6 mouse cellular contexts compared by ENCODE assay signal in the genomic region with DNA sequence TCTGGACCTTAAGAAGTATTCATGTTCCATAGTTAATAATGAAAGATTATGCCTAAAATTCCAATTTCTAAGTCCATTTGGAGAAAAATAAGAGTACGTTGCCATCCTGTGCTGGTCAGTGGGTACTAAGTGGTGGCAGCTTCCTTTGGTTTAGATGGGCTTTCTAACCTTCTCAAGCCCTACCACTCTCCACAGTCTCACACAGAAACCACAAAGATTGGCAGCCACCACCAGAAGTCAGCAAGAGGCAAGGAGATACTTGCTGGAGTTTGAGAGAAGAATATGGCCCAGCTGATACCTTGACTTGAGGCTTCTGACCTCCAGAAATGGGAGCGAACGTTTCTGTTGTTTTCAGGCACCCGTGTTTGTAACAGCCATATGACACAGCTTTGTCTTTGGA.
"Had no signal": no experiment of that assay in that cellular context is flagged by ENCODE, and none has a peak within 500 bp of the region (broad histone marks: within the 10 kb centered on the region; RNA-seq: fewer than 3 reads in every experiment).

No protein-coding gene starts in this region.

- H3K9me3 ChIP-seq: limb, embryonic 15.5 days; lung, embryonic 15.5 days; midbrain, embryonic 13.5 days had no signal

- H3K4me3 ChIP-seq: limb, embryonic 15.5 days; lung, embryonic 15.5 days; midbrain, embryonic 13.5 days had no signal

- H3K27me3 ChIP-seq: limb, embryonic 15.5 days; lung, embryonic 15.5 days; midbrain, embryonic 13.5 days had no signal

- H3K36me3 ChIP-seq: limb, embryonic 15.5 days; lung, embryonic 15.5 days; midbrain, embryonic 13.5 days had no signal

- H3K4me2 ChIP-seq: limb, embryonic 15.5 days; lung, embryonic 15.5 days; midbrain, embryonic 13.5 days had no signal

- H3K27ac ChIP-seq: limb, embryonic 15.5 days; macrophage; stomach, postnatal 0 days had no signal

- DNase-seq: thymus, postnatal 14 days had no signal

- H3K9ac ChIP-seq: limb, embryonic 15.5 days; lung, embryonic 15.5 days; midbrain, embryonic 13.5 days had no signal
